Mouse (Mus musculus) gastrocnemius, postnatal 14 days (tissue): Measurements from ENCODE around the gene Abhd8. TPM values are rescaled to one million over a fixed set of nuclear protein-coding genes. Genes with fewer than 3 reads are reported as not detected.
A peak's percentile ranks its signal among the peaks of the same experiment; 100 is the strongest.

Source experiments
- DNase-seq: peaks from one replicate; pipeline ENCODE4 v3.0.0; 2021; ENCODE audit warnings: mixed read lengths
- intact Hi-C: fragments of 180-260 bp; cut with DNase I; formaldehyde crosslinking; loops from one replicate; pipeline ENCODE4 v1.15.1; 2025; ENCODE audit warnings: low total_unique reads
- long read RNA-seq, 2 experiments: library from polyadenylated mRNA; stranded (forward); transcript quantifications; one replicate each; pipeline ENCODE4 v2.0.0; 2021
- total RNA-seq, 2 experiments: library from RNA; stranded (reverse); gene quantifications; 2 replicates each; pipeline ENCODE4 v1.2.3; 2021

Abhd8 gene
- 10 to 100 TPM; 22.8 to 27.6 TPM for total RNA-seq
- long read RNA-seq, experiment 1, transcript Abhd8-201 (5 exons, 1,978 nt): major isoform, 56 of 59 reads
- long read RNA-seq, experiment 1, partial matches to known transcripts: 2 of 59 reads
- long read RNA-seq, experiment 1, other reads (novel, unspliced or antisense): 1 of 59 reads
- long read RNA-seq, experiment 2, transcript Abhd8-201 (5 exons, 1,978 nt): major isoform, 79 of 85 reads
- long read RNA-seq, experiment 2, partial matches to known transcripts: 4 of 85 reads
- long read RNA-seq, experiment 2, other reads (novel, unspliced or antisense): 1 of 85 reads

GRCm38 (mm10) chr8:71463188-71464033 lies at the start of gene Abhd8:
Gene Abhd8 (minus strand): TSS chr8:71463655.
- peak; percentile 96 for DNase-seq
- intact Hi-C loops: loop anchor here (10.0 kb wide), 1 partner anchor 89 kb away; the partner anchor contains the start of gene Ocel1

GRCm38 (mm10) chr8:71511644-71512043 lies 48.2 kb upstream of the Abhd8 start, which contains the start of gene Plvap:
Gene Plvap (minus strand): TSS chr8:71511752.
- no peak for DNase-seq
- intact Hi-C loops: no loop called here

- intact Hi-C loops: no loop called here
- DNase-seq: no peak
Measured at GRCm38 (mm10) chr8:71509316-71509715, 45.9 kb upstream of the Abhd8 start.

- intact Hi-C loops: no loop called here
- peak; percentile 87 for DNase-seq
Measured at GRCm38 (mm10) chr8:71507589-71508104, 44.2 kb upstream of the Abhd8 start.

- intact Hi-C loops: no loop called here
Measured at GRCm38 (mm10) chr8:71505979-71506378, 42.5 kb upstream of the Abhd8 start.

GRCm38 (mm10) chr8:71505326-71505725 lies 41.9 kb upstream of the Abhd8 start:
- DNase-seq: no peak
- intact Hi-C loops: no loop called here

More at GRCm38 (mm10) chr8:71505979-71506378, 42.5 kb upstream of the Abhd8 start:
- DNase-seq: peak; percentile 62

GRCm38 (mm10) chr8:71504349-71504748 lies 40.9 kb upstream of the Abhd8 start:
- intact Hi-C loops: no loop called here
- DNase-seq: no peak

- no peak for DNase-seq
- intact Hi-C loops: no loop called here
Measured at GRCm38 (mm10) chr8:71498816-71499690, 35.6 kb upstream of the Abhd8 start.

- DNase-seq: no peak
- intact Hi-C loops: no loop called here
Measured at GRCm38 (mm10) chr8:71497881-71498501, 34.5 kb upstream of the Abhd8 start.

- intact Hi-C loops: no loop called here
Measured at GRCm38 (mm10) chr8:71497077-71497645, 33.7 kb upstream of the Abhd8 start.

GRCm38 (mm10) chr8:71496481-71496880 lies 33.0 kb upstream of the Abhd8 start:
- intact Hi-C loops: no loop called here
- peak; percentile 94 for DNase-seq

More at GRCm38 (mm10) chr8:71497077-71497645, 33.7 kb upstream of the Abhd8 start:
- DNase-seq: no peak

GRCm38 (mm10) chr8:71495811-71496210 lies 32.4 kb upstream of the Abhd8 start:
- intact Hi-C loops: no loop called here
- no peak for DNase-seq

- peak; percentile 88 for DNase-seq
- intact Hi-C loops: no loop called here
Measured at GRCm38 (mm10) chr8:71495039-71495438, 31.6 kb upstream of the Abhd8 start.

- peak; percentile 80 for DNase-seq
- intact Hi-C loops: no loop called here
Measured at GRCm38 (mm10) chr8:71488454-71488853, 25.0 kb upstream of the Abhd8 start.

GRCm38 (mm10) chr8:71487691-71488445 lies 24.4 kb upstream of the Abhd8 start, which contains the start of gene Gtpbp3:
Gene Gtpbp3 (plus strand): TSS chr8:71488103.
- intact Hi-C loops: no loop called here
- peak; percentile 90 for DNase-seq

GRCm38 (mm10) chr8:71486136-71486529 lies 22.7 kb upstream of the Abhd8 start:
- DNase-seq: no peak
- intact Hi-C loops: no loop called here

GRCm38 (mm10) chr8:71485142-71486135 lies 22.0 kb upstream of the Abhd8 start, which contains the start of gene Ano8:
Gene Ano8 (minus strand): TSS chr8:71485963.
- DNase-seq: peak; percentile 88
- intact Hi-C loops: no loop called here
